Mouse (Mus musculus) cerebellum, adult 11 months (tissue): ENCODE data around the gene Pex19.
A peak's percentile ranks its signal among the peaks of the same experiment; 100 is the strongest.

ENCODE experiments used
- DNase-seq: peaks from one replicate; pipeline ENCODE4 v3.0.0; 2022

Pex19 gene

GRCm38 (mm10) chr1:172126376-172127347, at the start of gene Pex19:
Gene Pex19, plus strand, starts transcription at chr1:172126755.
- DNase-seq, result peak; percentile 63

- no peak for DNase-seq
Observed at GRCm38 (mm10) chr1:172077981-172078380, 48.6 kb upstream of the Pex19 start.

DNA sequence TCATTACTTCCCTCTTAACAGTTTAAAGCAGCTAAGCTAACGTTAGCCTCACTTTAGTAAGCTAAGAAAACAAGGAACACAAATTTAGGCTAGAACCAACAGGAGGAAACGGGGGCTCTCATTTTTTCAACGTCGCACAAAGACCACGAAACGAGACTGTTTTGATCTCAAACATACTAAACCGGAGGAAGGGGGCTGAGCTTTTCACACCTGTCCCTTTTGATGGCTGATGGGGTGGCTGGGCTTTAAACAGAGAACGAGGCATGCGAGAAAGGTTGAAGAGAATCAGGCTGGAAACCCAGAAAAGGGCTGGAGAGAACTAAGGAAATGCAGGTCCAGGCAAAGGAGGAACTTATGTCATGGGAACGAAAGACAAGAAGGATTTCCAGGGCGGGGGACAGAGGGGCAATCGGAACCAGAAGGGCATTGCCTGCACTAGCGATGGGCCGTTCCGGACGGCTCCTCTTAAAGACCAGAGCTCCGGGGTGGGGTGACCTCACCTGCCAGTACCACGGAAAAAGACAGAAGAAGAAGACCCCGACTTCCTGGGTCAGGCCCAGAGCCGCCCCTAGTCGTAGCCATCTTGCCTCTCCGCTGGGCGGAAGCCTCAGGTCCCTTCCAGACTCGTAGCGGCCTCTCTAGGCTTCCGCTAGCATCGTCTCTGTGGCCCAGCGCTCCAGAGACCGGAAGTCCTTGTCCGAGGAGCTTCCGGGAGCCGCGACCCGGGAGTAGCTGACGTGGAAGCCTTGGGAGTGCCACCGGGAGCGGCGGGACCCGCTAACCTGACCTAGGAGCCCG, 44.3 kb upstream of the Pex19 start, which contains the start of the genes Copa and Ncstn:
Copa (plus strand) TSS at position 429 of the 798 bp plus-strand sequence.
Ncstn (minus strand) TSS at position 695 of the 798 bp plus-strand sequence.
- DNase-seq, result peak; percentile 90

DNA sequence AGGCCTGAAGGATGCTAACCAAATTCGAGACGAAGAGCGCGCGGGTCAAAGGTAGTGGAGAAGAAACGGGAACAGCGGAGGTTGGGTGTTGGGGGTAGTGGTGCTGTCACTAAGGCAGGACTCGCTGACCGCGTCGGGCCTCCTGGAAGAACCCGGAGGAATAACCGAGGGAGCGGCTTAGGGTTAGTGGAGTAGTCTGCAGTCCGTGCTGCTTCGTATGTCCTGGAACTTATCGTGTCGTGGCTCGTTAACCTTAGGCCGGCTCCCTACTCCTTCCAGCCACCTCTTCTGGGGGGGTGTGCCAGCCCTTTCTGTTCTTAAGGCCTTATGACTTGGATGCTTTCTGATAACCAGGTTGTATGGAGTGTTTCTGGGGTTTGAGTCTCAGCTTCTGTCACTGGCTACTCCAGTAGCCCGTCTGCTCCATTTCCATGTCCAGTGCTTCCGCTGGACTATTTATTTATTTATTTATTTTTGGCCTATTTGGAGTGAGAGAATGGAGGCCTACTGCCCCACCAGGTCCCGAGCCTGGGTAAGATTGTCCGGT, 43.6 kb upstream of the Pex19 start:
- no peak for DNase-seq

GRCm38 (mm10) chr1:172093522-172093921, 33.0 kb upstream of the Pex19 start:
- no peak for DNase-seq

- DNase-seq, result no peak
Observed at GRCm38 (mm10) chr1:172094295-172094694, 32.3 kb upstream of the Pex19 start.

DNA sequence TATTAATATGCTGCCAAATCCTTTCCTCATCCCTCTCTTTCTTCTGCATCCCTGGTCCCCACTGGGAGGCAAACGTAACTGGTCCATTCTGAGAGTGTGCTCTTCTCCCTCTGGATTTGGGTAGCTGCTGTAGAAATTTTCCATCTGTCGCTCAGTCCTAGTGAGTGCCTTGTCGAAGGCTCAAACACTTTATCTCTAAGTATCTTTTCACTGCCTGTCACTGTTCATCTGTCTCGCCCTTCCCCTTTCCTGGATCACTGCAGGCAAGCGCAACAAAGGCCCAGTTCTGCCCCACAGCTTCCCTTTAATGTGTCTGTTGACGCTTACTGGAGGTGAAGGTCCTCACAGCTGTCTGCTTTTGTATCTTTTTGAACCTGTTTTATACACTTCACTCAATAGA, 31.4 kb upstream of the Pex19 start:
- DNase-seq, result no peak

- peak; percentile 20 for DNase-seq
Observed at GRCm38 (mm10) chr1:172099325-172100033, 27.1 kb upstream of the Pex19 start.

DNA sequence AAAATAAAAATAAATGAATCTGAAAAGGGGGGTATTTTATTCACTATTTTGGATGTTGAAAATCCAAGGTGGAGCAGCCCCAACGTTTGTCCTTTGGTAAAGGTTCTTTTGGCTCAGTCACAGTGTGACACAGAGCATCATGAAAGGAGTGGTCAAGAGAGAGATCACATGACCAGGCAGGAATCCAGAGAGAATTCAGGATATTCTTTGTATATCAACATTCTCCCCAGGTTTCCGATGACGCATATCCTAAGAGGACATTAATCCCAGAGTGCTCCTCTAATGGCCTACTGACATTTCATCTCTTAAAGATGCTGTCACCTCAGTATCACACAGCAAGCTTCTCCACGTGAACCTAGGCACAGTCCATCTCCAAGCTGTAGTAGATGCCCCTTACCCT, 22.9 kb upstream of the Pex19 start:
- DNase-seq, result no peak

GRCm38 (mm10) chr1:172105101-172105500, 21.5 kb upstream of the Pex19 start:
- DNase-seq, result no peak

- DNase-seq, result no peak
Observed at GRCm38 (mm10) chr1:172107777-172108477, 18.6 kb upstream of the Pex19 start.

DNA sequence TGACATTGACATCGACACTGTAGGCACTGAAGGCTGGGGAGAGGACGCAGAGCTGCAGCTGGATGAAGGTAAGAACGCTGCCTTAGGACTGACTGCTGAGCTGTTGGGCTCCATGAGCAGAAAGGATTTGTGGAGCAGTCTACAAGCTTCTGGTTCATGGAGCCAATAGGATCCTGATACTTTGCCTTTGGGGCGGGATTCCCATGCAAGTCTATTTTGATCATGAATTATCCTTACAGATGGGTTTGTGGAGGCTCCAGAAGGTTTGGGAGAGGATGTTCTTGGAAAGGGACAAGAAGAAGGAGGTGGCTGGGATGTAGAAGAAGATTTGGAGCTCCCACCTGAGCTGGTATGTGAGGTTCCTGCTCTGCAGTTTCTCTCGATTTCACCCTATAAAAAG, 9.6 kb upstream of the Pex19 start:
- DNase-seq, result no peak

DNA sequence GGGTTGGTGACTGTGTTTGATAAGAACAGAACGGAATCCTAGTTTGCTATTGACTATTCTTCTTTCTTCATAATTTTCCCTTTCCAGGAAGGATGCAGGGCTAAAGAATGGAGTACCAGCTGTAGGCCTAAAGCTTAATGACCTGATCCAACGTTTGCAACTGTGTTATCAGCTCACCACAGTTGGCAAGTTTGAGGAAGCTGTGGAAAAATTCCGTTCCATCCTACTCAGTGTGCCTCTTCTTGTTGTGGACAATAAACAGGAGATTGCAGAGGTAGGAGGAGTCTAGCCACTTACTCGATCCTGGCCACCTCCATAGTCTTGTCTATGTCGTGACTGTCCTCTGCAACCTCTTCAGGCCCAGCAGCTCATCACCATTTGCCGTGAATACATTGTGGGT, 7.5 kb upstream of the Pex19 start:
- no peak for DNase-seq

GRCm38 (mm10) chr1:172119720-172120119, 6.8 kb upstream of the Pex19 start:
- peak; percentile 36 for DNase-seq

- no peak for DNase-seq
Observed at GRCm38 (mm10) chr1:172122671-172123070, 3.9 kb upstream of the Pex19 start.

- no peak for DNase-seq
Observed at GRCm38 (mm10) chr1:172124572-172124971, 2.0 kb upstream of the Pex19 start.

DNA sequence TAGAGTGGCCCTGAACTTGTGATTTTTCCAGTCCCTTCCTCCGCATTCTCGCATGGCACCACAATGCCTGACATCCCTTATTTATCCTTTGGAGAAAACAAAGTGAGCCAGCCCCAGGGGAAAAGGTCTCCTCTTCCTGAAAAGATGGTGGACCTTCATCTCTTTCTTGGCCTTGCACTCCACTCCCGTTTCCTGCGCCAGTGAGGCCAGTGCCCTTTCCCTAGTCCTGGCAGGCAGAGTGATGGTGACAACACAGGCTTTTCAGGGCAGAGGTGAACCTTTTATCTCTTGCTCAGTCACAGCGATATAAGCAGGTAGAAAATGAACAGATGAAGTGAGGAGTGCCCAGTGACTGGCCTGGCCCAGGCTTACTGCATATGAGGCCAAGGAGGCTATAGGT, 932 bp downstream of the Pex19 start:
- DNase-seq, result no peak

DNA sequence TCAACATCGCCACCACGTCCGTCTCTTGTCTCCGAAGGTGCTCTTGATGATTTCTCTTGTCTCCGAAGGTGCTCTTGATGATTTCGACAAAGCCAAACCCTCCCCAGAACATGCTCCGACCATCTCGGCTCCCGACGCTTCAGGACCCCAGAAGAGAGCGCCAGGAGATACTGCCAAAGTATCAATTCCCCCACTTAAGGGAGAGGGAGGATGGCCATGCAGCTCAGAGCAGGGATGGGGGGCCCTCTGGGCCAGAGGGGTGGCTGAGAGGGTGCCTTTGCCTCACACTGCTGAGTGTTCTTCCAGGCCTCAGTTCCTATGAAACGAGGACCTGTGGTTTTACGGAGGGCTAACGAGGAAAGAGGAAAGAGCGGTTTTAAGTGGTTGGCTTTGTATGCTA, 2.0 kb downstream of the Pex19 start:
- DNase-seq, result no peak

GRCm38 (mm10) chr1:172129108-172129507, 2.6 kb downstream of the Pex19 start:
- no peak for DNase-seq

DNA sequence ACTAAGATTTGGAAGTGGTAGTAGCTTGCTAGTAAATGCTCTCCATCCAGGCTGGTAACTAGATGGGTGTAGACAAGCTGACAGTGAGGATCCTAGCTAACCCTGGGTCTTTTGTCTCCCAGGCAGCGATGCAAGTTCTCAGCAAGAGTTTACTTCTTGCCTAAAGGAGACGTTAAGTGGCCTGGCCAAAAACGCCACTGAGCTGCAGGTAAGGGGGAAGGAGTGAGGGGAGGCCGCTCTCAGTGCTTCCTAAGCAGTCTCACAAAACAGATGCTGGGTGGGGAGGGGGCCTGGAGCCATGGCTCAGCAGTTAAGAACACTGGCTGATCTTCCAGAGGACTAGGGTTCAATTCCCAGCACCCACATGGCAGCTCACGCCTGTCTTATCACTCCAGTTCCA, 3.2 kb downstream of the Pex19 start:
- DNase-seq, result no peak

DNA sequence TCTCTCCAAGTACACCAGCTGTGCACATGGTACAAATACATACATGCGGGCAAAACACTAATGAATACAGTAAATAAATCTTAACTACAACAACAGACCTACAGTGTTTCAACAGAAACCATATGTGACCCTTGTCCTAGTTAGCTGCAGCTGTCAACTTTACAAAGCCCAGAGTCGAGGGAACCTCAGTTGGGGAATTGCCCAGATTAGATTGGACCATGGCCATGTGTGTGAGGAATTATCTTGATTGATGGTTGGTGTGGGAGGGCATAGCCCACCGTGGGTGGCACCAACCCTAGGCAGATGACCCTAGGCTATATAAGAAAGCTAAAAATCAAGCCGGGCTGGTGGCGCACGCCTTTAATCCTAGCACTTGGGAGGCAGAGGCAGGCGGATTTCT, 5.8 kb downstream of the Pex19 start:
- no peak for DNase-seq

- no peak for DNase-seq
Observed at GRCm38 (mm10) chr1:172133535-172133934, 7.0 kb downstream of the Pex19 start.
